Mouse (Mus musculus): ENCODE results near the gene Dhx40.
"Not testable (repeated sequence)": the region's sequence is repeated elsewhere in the genome, so short reads cannot be mapped to it uniquely, and the experiment has no call there.

Dhx40 gene

GRCm38 (mm10) chr11:86818928-86819327 lies 11.4 kb upstream of the Dhx40 start:
- no peak for DNase-seq (ENCODE audit: low spot score)

- DNase-seq (ENCODE audit: low spot score) = not testable (repeated sequence)
These were observed 8.7 kb upstream of the Dhx40 start for GRCm38 (mm10) chr11:86816288-86816687.

- DNase-seq (ENCODE audit: low spot score) = not testable (repeated sequence)
These were observed 6.9 kb upstream of the Dhx40 start for GRCm38 (mm10) chr11:86814481-86814880.

- not testable (repeated sequence) for DNase-seq (ENCODE audit: low spot score)
These were observed 5.7 kb upstream of the Dhx40 start for GRCm38 (mm10) chr11:86813256-86813655.

- DNase-seq (ENCODE audit: low spot score) = no peak
These were observed 3.7 kb upstream of the Dhx40 start for GRCm38 (mm10) chr11:86811326-86811630.

- DNase-seq (ENCODE audit: low spot score) = no peak
These were observed 3.2 kb upstream of the Dhx40 start for GRCm38 (mm10) chr11:86810572-86811325.

- no peak for DNase-seq (ENCODE audit: low spot score)
These were observed 2.3 kb upstream of the Dhx40 start for GRCm38 (mm10) chr11:86809828-86810227.

GRCm38 (mm10) chr11:86807001-86807477 lies 507 bp downstream of the Dhx40 start:
- DNase-seq (ENCODE audit: low spot score) = peak; percentile 69

GRCm38 (mm10) chr11:86794161-86794560 lies 13.4 kb downstream of the Dhx40 start:
- DNase-seq (ENCODE audit: low spot score) = no peak

GRCm38 (mm10) chr11:86787436-86787835 lies 20.1 kb downstream of the Dhx40 start:
- DNase-seq (ENCODE audit: low spot score) = not testable (repeated sequence)

GRCm38 (mm10) chr11:86785767-86786166 lies 21.8 kb downstream of the Dhx40 start:
- DNase-seq (ENCODE audit: low spot score) = no peak

GRCm38 (mm10) chr11:86769884-86770283 lies 37.7 kb downstream of the Dhx40 start:
- DNase-seq (ENCODE audit: low spot score) = no peak

GRCm38 (mm10) chr11:86764501-86764900 lies 43.0 kb downstream of the Dhx40 start:
- no peak for DNase-seq (ENCODE audit: low spot score)

- not testable (repeated sequence) for DNase-seq (ENCODE audit: low spot score)
These were observed 44.4 kb downstream of the Dhx40 start for GRCm38 (mm10) chr11:86763127-86763526.

- no peak for DNase-seq (ENCODE audit: low spot score)
These were observed 47.2 kb downstream of the Dhx40 start for GRCm38 (mm10) chr11:86760357-86760756.

GRCm38 (mm10) chr11:86759886-86760285 lies 47.7 kb downstream of the Dhx40 start:
- no peak for DNase-seq (ENCODE audit: low spot score)

GRCm38 (mm10) chr11:86759226-86759625 lies 48.3 kb downstream of the Dhx40 start:
- DNase-seq (ENCODE audit: low spot score) = no peak

GRCm38 (mm10) chr11:86758559-86758958 lies 49.0 kb downstream of the Dhx40 start:
- DNase-seq (ENCODE audit: low spot score) = no peak

- peak; percentile 98 for DNase-seq (ENCODE audit: low spot score)
These were observed 49.8 kb downstream of the Dhx40 start, which contains the start of gene Cltc for GRCm38 (mm10) chr11:86757480-86758371. TSS of gene Cltc (minus strand) at chr11:86757565.

GRCm38 (mm10) chr11:86757142-86757479 lies 50.4 kb downstream of the Dhx40 start:
- DNase-seq (ENCODE audit: low spot score) = no peak

GRCm38 (mm10) chr11:86756156-86757141 lies 51.1 kb downstream of the Dhx40 start:
- peak; percentile 67 for DNase-seq (ENCODE audit: low spot score)

GRCm38 (mm10) chr11:86752404-86752803 lies 55.1 kb downstream of the Dhx40 start:
- DNase-seq (ENCODE audit: low spot score) = no peak

All from layer of hippocampus, adult 11-12 months (tissue).